Mouse (Mus musculus) liver, adult 2 months (tissue): ENCODE data around the gene Tnnc2.

Experiments
- CTCF ChIP-seq: fragments of 200-500 bp; IDR thresholded peaks from 2 replicates; pipeline ENCODE4 v1.5.1; 2011; ENCODE audit warnings: low read depth, low read length, control low read depth
- POLR2A ChIP-seq: fragments of 200-500 bp; IDR thresholded peaks from 2 replicates; pipeline ENCODE4 v1.6.1; 2011; ENCODE audit warnings: low read length, control low read depth; ENCODE audit not compliant: insufficient read depth; ENCODE audit errors: extremely low read depth

DNA sequence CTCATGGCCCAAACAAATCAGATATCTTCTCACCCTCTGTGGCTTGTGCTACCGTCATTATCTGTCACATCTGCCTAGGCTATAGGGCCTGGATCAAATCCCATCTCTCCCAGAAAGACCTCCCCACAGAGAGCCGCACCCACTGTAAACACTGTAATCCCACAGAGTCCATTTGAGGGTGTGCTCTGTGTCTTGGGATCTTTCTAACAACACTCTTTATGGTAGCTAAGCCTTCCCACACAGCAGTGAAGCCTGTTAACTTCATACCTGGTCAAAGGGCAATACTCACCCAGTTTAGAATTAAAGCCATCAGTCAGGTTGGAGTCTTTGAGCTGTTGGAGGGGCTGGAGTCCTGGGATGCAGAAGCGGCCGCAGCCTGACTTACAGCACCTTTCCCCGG, 48.0 kb downstream of the Tnnc2 start:
- TF ChIP-seq POLR2A (no peak), CTCF (no peak)
